Mouse (Mus musculus) forebrain, embryonic 15.5 days (tissue): ENCODE results near the gene Gm10057. TPM values are rescaled to one million over a fixed set of nuclear protein-coding genes. Genes with fewer than 3 reads are reported as not detected.
"Not testable (repeated sequence)": the region's sequence is repeated elsewhere in the genome, so short reads cannot be mapped to it uniquely, and the experiment has no call there.

Source experiments
- ATAC-seq: fragments of 200-750 bp; cut with Nextera tagmentation; replicated peaks from 2 replicates; pipeline ENCODE4 v1.8.0; 2017; ENCODE audit warnings: mild to moderate bottlenecking, moderate TSS enrichment, moderate library complexity
- H3K27ac ChIP-seq: fragments of 300-500 bp; sonication (generic); replicated peaks from 2 replicates; pipeline ENCODE4 v1.5.1; 2015; ENCODE audit warnings: mild to moderate bottlenecking, inconsistent platforms
- H3K27me3 ChIP-seq: fragments of 300-500 bp; sonication (generic); 2 replicates; pipeline ENCODE4 v1.6.1; 2015; ENCODE audit warnings: inconsistent platforms
- H3K36me3 ChIP-seq: fragments of 300-500 bp; sonication (generic); 2 replicates; pipeline ENCODE4 v1.6.1; 2015; ENCODE audit warnings: mild to moderate bottlenecking, inconsistent platforms
- H3K4me1 ChIP-seq: fragments of 300-500 bp; sonication (generic); 2 replicates; pipeline ENCODE4 v1.6.1; 2015; ENCODE audit warnings: inconsistent platforms
- H3K4me2 ChIP-seq: fragments of 300-500 bp; sonication (generic); replicated peaks from 2 replicates; pipeline ENCODE4 v1.6.1; 2015; ENCODE audit warnings: mild to moderate bottlenecking, inconsistent platforms
- H3K4me3 ChIP-seq: fragments of 300-500 bp; sonication (generic); 2 replicates; pipeline ENCODE4 v1.5.1; 2015; ENCODE audit warnings: mild to moderate bottlenecking, inconsistent platforms
- H3K9ac ChIP-seq: fragments of 300-500 bp; sonication (generic); replicated peaks from 2 replicates; pipeline ENCODE4 v1.6.1; 2015; ENCODE audit warnings: mild to moderate bottlenecking, inconsistent platforms
- H3K9me3 ChIP-seq: fragments of 300-500 bp; sonication (generic); 2 replicates; pipeline ENCODE4 v1.6.1; 2016; ENCODE audit warnings: inconsistent platforms
- polyA plus RNA-seq: library from polyadenylated mRNA; unstranded; fragments of >200 nt; fragmentation: Nextera tagmentation; extraction: Ambion mirVana; gene quantifications from 2 replicates; pipeline ENCODE4 v1.2.1, GENCODE M21; 2015

The Gm10057 gene
- polyA plus RNA-seq = not detected in 2 replicates

DNA sequence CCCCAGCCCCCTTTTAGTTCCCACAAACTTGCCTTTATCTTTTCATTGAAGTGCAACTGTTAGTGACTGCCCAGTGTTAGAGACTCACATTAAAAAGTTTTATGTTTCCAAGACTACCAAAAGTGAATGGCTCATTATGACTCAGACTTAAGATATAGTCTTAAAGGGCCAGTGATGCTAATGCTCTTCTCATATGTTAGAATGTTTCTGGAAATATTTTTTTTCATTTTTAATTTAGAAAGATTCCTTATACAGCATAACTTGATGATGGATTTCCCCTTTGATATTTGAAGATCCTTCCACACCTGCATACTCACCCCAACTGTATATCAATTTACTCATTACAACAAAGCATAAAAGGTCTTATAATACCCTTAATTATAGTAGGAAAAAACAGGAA lies at the start of gene Gm10057:
Gene Gm10057, minus strand, starts transcription at position 101 of the 400 bp plus-strand sequence.
- not testable (repeated sequence) for ATAC-seq, H3K9me3 ChIP-seq, H3K27ac ChIP-seq, H3K9ac ChIP-seq, H3K27me3 ChIP-seq, H3K4me1 ChIP-seq, H3K4me2 ChIP-seq, H3K4me3 ChIP-seq, H3K36me3 ChIP-seq

- H3K9me3 ChIP-seq, H3K4me2 ChIP-seq, H3K27me3 ChIP-seq, H3K4me1 ChIP-seq, H3K4me3 ChIP-seq, H3K27ac ChIP-seq, ATAC-seq, H3K36me3 ChIP-seq, H3K9ac ChIP-seq: not testable (repeated sequence)
Observed at GRCm38 (mm10) chrX:154033727-154034126, 21.1 kb downstream of the Gm10057 start, which contains the start of gene 4921511M17Rik. TSS of gene 4921511M17Rik (minus strand) at chrX:154033827.

DNA sequence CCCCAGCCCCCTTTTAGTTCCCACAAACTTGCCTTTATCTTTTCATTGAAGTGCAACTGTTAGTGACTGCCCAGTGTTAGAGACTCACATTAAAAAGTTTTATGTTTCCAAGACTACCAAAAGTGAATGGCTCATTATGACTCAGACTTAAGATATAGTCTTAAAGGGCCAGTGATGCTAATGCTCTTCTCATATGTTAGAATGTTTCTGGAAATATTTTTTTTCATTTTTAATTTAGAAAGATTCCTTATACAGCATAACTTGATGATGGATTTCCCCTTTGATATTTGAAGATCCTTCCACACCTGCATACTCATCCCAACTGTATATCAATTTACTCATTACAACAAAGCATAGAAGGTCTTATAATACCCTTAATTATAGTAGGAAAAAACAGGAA lies 42.3 kb downstream of the Gm10057 start, which contains the start of gene Samt1:
Gene Samt1, minus strand, starts transcription at position 101 of the 400 bp plus-strand sequence.
- H3K4me1 ChIP-seq, H3K4me2 ChIP-seq, H3K36me3 ChIP-seq, H3K27me3 ChIP-seq, ATAC-seq, H3K9me3 ChIP-seq, H3K9ac ChIP-seq, H3K27ac ChIP-seq, H3K4me3 ChIP-seq: not testable (repeated sequence)

Other genes starting within 250 kb of the Gm10057 start
- 22.1 and 25.1 TPM in 2 replicates for gene Spin2c, start 222.8 kb downstream of the Gm10057 start, polyA plus RNA-seq
- gene Samt1, start 42.4 kb downstream of the Gm10057 start, polyA plus RNA-seq = not detected in 2 replicates
- gene 4921511M17Rik, start 21.2 kb downstream of the Gm10057 start, polyA plus RNA-seq = not detected in 2 replicates
- gene Gm15140, start 65.6 kb upstream of the Gm10057 start, polyA plus RNA-seq = not detected in 2 replicates